Comparison of ENCODE assay signal across 21 mouse cellular contexts in genomic region chr5:37783306-37783705, GRCm38 (mm10). TPM values are rescaled to one million over a fixed set of nuclear protein-coding genes. Genes with fewer than 3 reads are reported as not detected.
DNase-seq lines count a peak whose midpoint lies in the region; ATAC-seq and TF ChIP-seq lines count a peak whose summit lies in the region.
"Had no signal": no experiment of that assay in that cellular context is flagged by ENCODE, and none has a peak within 500 bp of the region (broad histone marks: within the 10 kb centered on the region; RNA-seq: fewer than 3 reads in every experiment).

No protein-coding gene starts in this region.

- no peak for TF ChIP-seq CTCF in forebrain, postnatal 0 days (IDR thresholded peaks at IDR 0.05; ENCODE audit: low read depth)
- no peak for TF ChIP-seq CTCF in midbrain, postnatal 0 days (IDR thresholded peaks at IDR 0.05)

- no peaks in the 10 kb centered on the region for H3K4me1 ChIP-seq in forebrain, postnatal 0 days (ENCODE audit: insufficient read depth)
- H3K4me1 ChIP-seq in forebrain, embryonic 10.5 days, result peaks cover 7% of the 10 kb centered on the region; the same call in 1 of the 2 replicates
- no peaks in the 10 kb centered on the region for H3K4me1 ChIP-seq in midbrain, postnatal 0 days (ENCODE audit: insufficient read depth, low read length)
- no peaks in the 10 kb centered on the region for H3K4me1 ChIP-seq in midbrain, embryonic 10.5 days
- H3K4me1 ChIP-seq in kidney, embryonic 14.5 days (ENCODE audit: control insufficient read depth, insufficient read depth, low read length), result no peaks in the 10 kb centered on the region
- H3K4me1 ChIP-seq: heart, embryonic 12.5 days; hindbrain, embryonic 13.5 days; liver, embryonic 15.5 days; midbrain, embryonic 12.5 days; stomach, embryonic 15.5 days had no signal

- H3K27me3 ChIP-seq in forebrain, postnatal 0 days (ENCODE audit: insufficient read depth, low read length), result no peaks in the 10 kb centered on the region; the same call in 1 of the 2 replicates
- H3K27me3 ChIP-seq in forebrain, embryonic 10.5 days (ENCODE audit: poor library complexity, severe bottlenecking), result no peaks in the 10 kb centered on the region
- H3K27me3 ChIP-seq in midbrain, postnatal 0 days (ENCODE audit: insufficient read depth, low read length), result no peaks in the 10 kb centered on the region
- H3K27me3 ChIP-seq in midbrain, embryonic 10.5 days (ENCODE audit: low read depth, poor library complexity, severe bottlenecking), result no peaks in the 10 kb centered on the region
- H3K27me3 ChIP-seq in kidney, embryonic 14.5 days (ENCODE audit: control insufficient read depth, insufficient read depth, low read length), result 0 out of 2 replicates have a peak, but pooled peaks cover 5% of the 10 kb centered on the region
- H3K27me3 ChIP-seq: embryonic facial prominence, embryonic 13.5 days; liver, embryonic 15.5 days; stomach, embryonic 15.5 days had no signal

- no peak overlapping the region for H3K9ac ChIP-seq in forebrain, postnatal 0 days
- no peak overlapping the region for H3K9ac ChIP-seq in midbrain, postnatal 0 days (replicated peaks; ENCODE audit: low read length, poor library complexity, severe bottlenecking)
- H3K9ac ChIP-seq in kidney, embryonic 14.5 days (ENCODE audit: low read depth, low read length), result no peak overlapping the region
- H3K9ac ChIP-seq: embryonic facial prominence, embryonic 13.5 days; heart, embryonic 12.5 days; hindbrain, embryonic 13.5 days; limb, embryonic 15.5 days; liver, embryonic 15.5 days; midbrain, embryonic 12.5 days; stomach, embryonic 15.5 days had no signal

- no peak overlapping the region for H3K27ac ChIP-seq in forebrain, postnatal 0 days (ENCODE audit: low read depth, low read length)
- H3K27ac ChIP-seq in forebrain, embryonic 10.5 days, result no peak overlapping the region
- H3K27ac ChIP-seq in midbrain, postnatal 0 days (ENCODE audit: low read depth, low read length), result no peak overlapping the region
- no peak overlapping the region for H3K27ac ChIP-seq in midbrain, embryonic 10.5 days (replicated peaks)
- H3K27ac ChIP-seq in kidney, embryonic 14.5 days (ENCODE audit: low read depth, low read length), result no peak overlapping the region
- H3K27ac ChIP-seq: embryonic facial prominence, embryonic 13.5 days; hindbrain, embryonic 13.5 days; limb, embryonic 15.5 days; liver, embryonic 15.5 days; midbrain, embryonic 12.5 days; stomach, embryonic 15.5 days had no signal

- H3K36me3 ChIP-seq in forebrain, postnatal 0 days (ENCODE audit: insufficient read depth), result no peaks in the 10 kb centered on the region
- H3K36me3 ChIP-seq in forebrain, embryonic 10.5 days (replicated peaks), result no peaks in the 10 kb centered on the region
- H3K36me3 ChIP-seq in midbrain, postnatal 0 days (ENCODE audit: insufficient read depth, low read length), result no peaks in the 10 kb centered on the region
- no peaks in the 10 kb centered on the region for H3K36me3 ChIP-seq in midbrain, embryonic 10.5 days
- no peaks in the 10 kb centered on the region for H3K36me3 ChIP-seq in kidney, embryonic 14.5 days (ENCODE audit: control insufficient read depth, insufficient read depth, low read length)
- H3K36me3 ChIP-seq: embryonic facial prominence, embryonic 13.5 days; heart, embryonic 12.5 days; hindbrain, embryonic 13.5 days; limb, embryonic 15.5 days; liver, embryonic 15.5 days; midbrain, embryonic 12.5 days; stomach, embryonic 15.5 days had no signal

- no peaks in the 10 kb centered on the region for H3K9me3 ChIP-seq in forebrain, postnatal 0 days (ENCODE audit: low read length)
- H3K9me3 ChIP-seq in forebrain, embryonic 10.5 days, result no peaks in the 10 kb centered on the region
- H3K9me3 ChIP-seq in midbrain, postnatal 0 days (ENCODE audit: low read length), result no peaks in the 10 kb centered on the region
- no peaks in the 10 kb centered on the region for H3K9me3 ChIP-seq in midbrain, embryonic 10.5 days (replicated peaks)
- H3K9me3 ChIP-seq in kidney, embryonic 14.5 days (ENCODE audit: control insufficient read depth, low read length), result no peaks in the 10 kb centered on the region
- H3K9me3 ChIP-seq: embryonic facial prominence, embryonic 13.5 days; heart, embryonic 12.5 days; hindbrain, embryonic 13.5 days; limb, embryonic 15.5 days; liver, embryonic 15.5 days; midbrain, embryonic 12.5 days; stomach, embryonic 15.5 days had no signal

- no peak overlapping the region for H3K4me3 ChIP-seq in forebrain, postnatal 0 days (ENCODE audit: low read depth, low read length)
- no peak overlapping the region for H3K4me3 ChIP-seq in forebrain, embryonic 10.5 days
- no peak overlapping the region for H3K4me3 ChIP-seq in midbrain, postnatal 0 days (ENCODE audit: low read depth, low read length)
- H3K4me3 ChIP-seq in midbrain, embryonic 10.5 days, result no peak overlapping the region
- H3K4me3 ChIP-seq in kidney, embryonic 14.5 days (ENCODE audit: low read length), result no peak overlapping the region
- H3K4me3 ChIP-seq: embryonic facial prominence, embryonic 13.5 days; heart, embryonic 12.5 days; hindbrain, embryonic 13.5 days; limb, embryonic 15.5 days; liver, embryonic 15.5 days; midbrain, embryonic 12.5 days; stomach, embryonic 15.5 days had no signal

- no peak overlapping the region for H3K4me2 ChIP-seq in forebrain, postnatal 0 days (ENCODE audit: low read depth)
- no peak overlapping the region for H3K4me2 ChIP-seq in midbrain, postnatal 0 days (ENCODE audit: low read depth, low read length, poor library complexity, severe bottlenecking)
- no peak overlapping the region for H3K4me2 ChIP-seq in kidney, embryonic 14.5 days (replicated peaks; ENCODE audit: low read depth, low read length)
- H3K4me2 ChIP-seq: embryonic facial prominence, embryonic 13.5 days; heart, embryonic 12.5 days; hindbrain, embryonic 13.5 days; limb, embryonic 15.5 days; liver, embryonic 15.5 days; midbrain, embryonic 12.5 days; stomach, embryonic 15.5 days had no signal

- 35% methylated on average over 8 of the region's 8 CpGs for WGBS in forebrain, postnatal 0 days
- 61% methylated on average over 8 of the region's 8 CpGs for WGBS in forebrain, embryonic 10.5 days
- WGBS in midbrain, postnatal 0 days, result 55% methylated on average over 8 of the region's 8 CpGs
- 71% methylated on average over 8 of the region's 8 CpGs for WGBS in midbrain, embryonic 10.5 days
- 58% methylated on average over 8 of the region's 8 CpGs for WGBS in kidney, embryonic 14.5 days

- peak; percentile 69 for ATAC-seq in forebrain, postnatal 0 days
- no peak for ATAC-seq in midbrain, postnatal 0 days (ENCODE audit: low FRiP score)
- ATAC-seq in frontal cortex, adult (ENCODE audit: low TSS enrichment), result 0 out of 2 replicates have a peak, but pooled peaks have one; percentile 9
- no peak for ATAC-seq in kidney, embryonic 14.5 days (ENCODE audit: low FRiP score, low TSS enrichment)

- DNase-seq in forebrain, postnatal 0 days, result peak; percentile 32
- DNase-seq in forebrain, embryonic 10.5 days (ENCODE audit: extremely low spot score, low spot score), result no peak
- peak; percentile 14 for DNase-seq in midbrain, postnatal 0 days (ENCODE audit: low spot score)
- DNase-seq in midbrain, embryonic 10.5 days (ENCODE audit: low spot score), result no peak
- peak; percentile 36 to 56 for DNase-seq in layer of hippocampus, postnatal 36 days
- DNase-seq: B cell, adult 2 months; cerebellum, adult 9-10 months; heart, postnatal 14 days; kidney, adult 8-10 months; kidney, postnatal 25 days; right cerebral cortex, postnatal 14 days; thymus, adult 18-20 months had no signal

RNA-seq across cellular contexts. Expression of gene Msx1, which starts 41.1 kb away (rescaled TPM):
- total RNA-seq in forebrain, postnatal 0 days (2014; rRNA removed), result 7.0 and 7.4 TPM in 2 replicates
- 16.5 and 17.2 TPM in 2 replicates for polyA plus RNA-seq in forebrain, postnatal 0 days (2015; fragmentation: Nextera tagmentation; extraction: Ambion mirVana)
- 176 and 192 TPM in 2 replicates for polyA plus RNA-seq in forebrain, embryonic 10.5 days (2016; fragmentation: Nextera tagmentation; extraction: Ambion mirVana)
- total RNA-seq in midbrain, postnatal 0 days (2014; rRNA removed), result 12.2 and 12.3 TPM in 2 replicates
- 8.0 and 8.3 TPM in 2 replicates for polyA plus RNA-seq in midbrain, postnatal 0 days (2015; fragmentation: Nextera tagmentation; extraction: Ambion mirVana)
- polyA plus RNA-seq in midbrain, embryonic 10.5 days (2016; fragmentation: Nextera tagmentation; extraction: Ambion mirVana), result 150 and 155 TPM in 2 replicates
- 1 to 10 TPM; 4.7 to 5.8 TPM for total RNA-seq in layer of hippocampus, postnatal 36 days (2021)
- polyA plus RNA-seq in kidney, embryonic 14.5 days (2014; fragmentation: Nextera tagmentation; extraction: Ambion mirVana), result 2.6 and 3.1 TPM in 2 replicates

RNA-seq across cellular contexts. Expression of gene Cytl1, which starts 48.0 kb away (rescaled TPM):
- total RNA-seq in forebrain, postnatal 0 days (2014; rRNA removed), result 0.38 TPM in 1 of 2 replicates, not detected in the other
- polyA plus RNA-seq in forebrain, postnatal 0 days (2015; fragmentation: Nextera tagmentation; extraction: Ambion mirVana), result 0.22 and 0.59 TPM in 2 replicates
- polyA plus RNA-seq in forebrain, embryonic 10.5 days (2016; fragmentation: Nextera tagmentation; extraction: Ambion mirVana), result 0.70 and 0.98 TPM in 2 replicates
- 1.1 TPM in 1 of 2 replicates, not detected in the other for total RNA-seq in midbrain, postnatal 0 days (2014; rRNA removed)
- 0.17 and 1.1 TPM in 2 replicates for polyA plus RNA-seq in midbrain, postnatal 0 days (2015; fragmentation: Nextera tagmentation; extraction: Ambion mirVana)
- 0.16 and 0.27 TPM in 2 replicates for polyA plus RNA-seq in midbrain, embryonic 10.5 days (2016; fragmentation: Nextera tagmentation; extraction: Ambion mirVana)
- total RNA-seq in layer of hippocampus, postnatal 36 days (2021), result under 1 TPM; 0.37 to 0.81 TPM
- 0.26 and 0.61 TPM in 2 replicates for polyA plus RNA-seq in kidney, embryonic 14.5 days (2014; fragmentation: Nextera tagmentation; extraction: Ambion mirVana)

Comparison
In these comparisons a context has a peak if more than half of its experiments do, and no peak if none do; other contexts are left out.
1. DNase-seq: peak in forebrain, postnatal 0 days (single experiment), midbrain, postnatal 0 days (single experiment) and layer of hippocampus, postnatal 36 days (2 of 2); none in forebrain, embryonic 10.5 days (single experiment) and midbrain, embryonic 10.5 days (single experiment).
2. ATAC-seq: peak in forebrain, postnatal 0 days (single experiment) and frontal cortex, adult (single experiment); none in midbrain, postnatal 0 days (single experiment) and kidney, embryonic 14.5 days (single experiment).